Mouse (Mus musculus): ENCODE measurements around the gene Cox10. TPM values are rescaled to one million over a fixed set of nuclear protein-coding genes. Genes with fewer than 3 reads are reported as not detected.
A peak's percentile ranks its signal among the peaks of the same experiment; 100 is the strongest.

Gene Cox10
- polyA plus RNA-seq, 1 experiment = 21.6 TPM

GRCm38 (mm10) chr11:63953887-63954286 lies 125.4 kb downstream of the Cox10 start:
- Histone ChIP-seq H3K27me3 (ENCODE audit: control insufficient read depth, insufficient read depth, insufficient read length) (no peaks in the 10 kb centered on the region), H3K79me2 (ENCODE audit: control insufficient read depth, insufficient read depth) (no peaks in the 10 kb centered on the region), H3K4me3 (ENCODE audit: insufficient read depth, poor library complexity, severe bottlenecking) (no peak overlapping the region), H3K79me3 (ENCODE audit: low read depth) (no peaks in the 10 kb centered on the region), H3K36me3 (ENCODE audit: control insufficient read depth, insufficient read depth) (no peaks in the 10 kb centered on the region), H3ac (ENCODE audit: control insufficient read depth, insufficient read length, low read depth) (no peak overlapping the region)
- TF ChIP-seq MYOD1 (IDR thresholded peaks at IDR 0.05; ENCODE audit: control insufficient read depth, insufficient read length, low read depth) = no peak
- TF ChIP-seq MAX (IDR thresholded peaks at IDR 0.05) = no peak
- TF ChIP-seq MYOG (IDR thresholded peaks at IDR 0.05; ENCODE audit: control insufficient read depth, extremely low read depth, insufficient read length) = no peak
- no peak for TF ChIP-seq CEBPB (IDR thresholded peaks at IDR 0.05; ENCODE audit: low read depth)
- no peak for TF ChIP-seq USF1 (IDR thresholded peaks at IDR 0.05; ENCODE audit: low read depth)
- no peak for TF ChIP-seq CTCF (IDR thresholded peaks at IDR 0.05; ENCODE audit: control insufficient read depth, insufficient read depth, insufficient read length)
- TF ChIP-seq FOSL1 (IDR thresholded peaks at IDR 0.05; ENCODE audit: insufficient read depth, low read length, poor library complexity, severe bottlenecking) = no peak

GRCm38 (mm10) chr11:63952743-63953191 lies 126.5 kb downstream of the Cox10 start:
- Histone ChIP-seq H3K36me3 (ENCODE audit: control insufficient read depth, insufficient read depth) (no peaks in the 10 kb centered on the region), H3K4me3 (ENCODE audit: insufficient read depth, poor library complexity, severe bottlenecking) (no peak overlapping the region), H3K79me2 (ENCODE audit: control insufficient read depth, insufficient read depth) (no peaks in the 10 kb centered on the region), H3ac (ENCODE audit: control insufficient read depth, insufficient read length, low read depth) (no peak overlapping the region), H3K27me3 (ENCODE audit: control insufficient read depth, insufficient read depth, insufficient read length) (no peaks in the 10 kb centered on the region), H3K79me3 (ENCODE audit: low read depth) (no peaks in the 10 kb centered on the region)
- no peak for TF ChIP-seq MYOD1 (IDR thresholded peaks at IDR 0.05; ENCODE audit: control insufficient read depth, insufficient read length, low read depth)

- Histone ChIP-seq H3K79me2 (ENCODE audit: control insufficient read depth, insufficient read depth) (no peaks in the 10 kb centered on the region), H3K27me3 (ENCODE audit: control insufficient read depth, insufficient read depth, insufficient read length) (no peaks in the 10 kb centered on the region), H3K79me3 (ENCODE audit: low read depth) (no peaks in the 10 kb centered on the region), H3K4me3 (ENCODE audit: insufficient read depth, poor library complexity, severe bottlenecking) (no peak overlapping the region), H3ac (ENCODE audit: control insufficient read depth, insufficient read length, low read depth) (no peak overlapping the region), H3K36me3 (ENCODE audit: control insufficient read depth, insufficient read depth) (no peaks in the 10 kb centered on the region)
- TF ChIP-seq CTCF (IDR thresholded peaks at IDR 0.05; ENCODE audit: control insufficient read depth, insufficient read depth, insufficient read length) = no peak
- TF ChIP-seq USF1 (IDR thresholded peaks at IDR 0.05; ENCODE audit: low read depth) = peak; percentile 20
Measured at GRCm38 (mm10) chr11:63951831-63952631, 127.2 kb downstream of the Cox10 start.

GRCm38 (mm10) chr11:63948371-63948770 lies 130.9 kb downstream of the Cox10 start:
- no peaks in the 10 kb centered on the region for H3K79me3 ChIP-seq (ENCODE audit: low read depth)
- H3K36me3 ChIP-seq (ENCODE audit: control insufficient read depth, insufficient read depth) = no peaks in the 10 kb centered on the region
- H3K4me3 ChIP-seq (ENCODE audit: insufficient read depth, poor library complexity, severe bottlenecking) = no peak overlapping the region
- no peaks in the 10 kb centered on the region for H3K27me3 ChIP-seq (ENCODE audit: control insufficient read depth, insufficient read depth, insufficient read length)
- no peak for TF ChIP-seq MAX (IDR thresholded peaks at IDR 0.05)
- no peaks in the 10 kb centered on the region for H3K79me2 ChIP-seq (ENCODE audit: control insufficient read depth, insufficient read depth)
- no peak overlapping the region for H3ac ChIP-seq (ENCODE audit: control insufficient read depth, insufficient read length, low read depth)

DNA sequence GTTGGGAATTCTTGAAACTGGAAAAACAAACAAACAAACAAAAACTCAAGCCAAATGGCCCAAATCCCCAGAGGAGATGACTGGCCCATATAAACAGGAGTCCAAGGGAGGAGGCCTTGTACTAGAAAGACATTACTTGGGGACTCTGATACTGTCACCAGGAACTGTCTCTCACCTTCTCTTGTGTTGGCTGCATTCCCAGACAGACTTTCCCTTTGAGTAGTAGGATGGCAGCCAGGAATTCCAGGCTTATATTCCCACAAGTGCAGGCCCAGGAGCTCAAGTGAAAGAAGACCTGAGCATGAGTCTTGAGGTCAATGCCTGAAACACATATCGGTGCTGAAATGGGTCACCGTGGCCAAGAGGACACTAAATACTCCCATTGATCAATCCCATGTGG lies 132.2 kb downstream of the Cox10 start:
- Histone ChIP-seq H3K36me3 (ENCODE audit: control insufficient read depth, insufficient read depth) (no peaks in the 10 kb centered on the region), H3ac (ENCODE audit: control insufficient read depth, insufficient read length, low read depth) (no peak overlapping the region), H3K79me3 (ENCODE audit: low read depth) (no peaks in the 10 kb centered on the region)

GRCm38 (mm10) chr11:63943947-63944346 lies 135.3 kb downstream of the Cox10 start:
- no peak overlapping the region for H3K4me3 ChIP-seq (ENCODE audit: insufficient read depth, poor library complexity, severe bottlenecking)
- H3K27me3 ChIP-seq (ENCODE audit: control insufficient read depth, insufficient read depth, insufficient read length) = no peaks in the 10 kb centered on the region
- no peak overlapping the region for H3ac ChIP-seq (ENCODE audit: control insufficient read depth, insufficient read length, low read depth)
- no peaks in the 10 kb centered on the region for H3K36me3 ChIP-seq (ENCODE audit: control insufficient read depth, insufficient read depth)
- no peaks in the 10 kb centered on the region for H3K79me2 ChIP-seq (ENCODE audit: control insufficient read depth, insufficient read depth)
- no peaks in the 10 kb centered on the region for H3K79me3 ChIP-seq (ENCODE audit: low read depth)
- TF ChIP-seq MYOG (IDR thresholded peaks at IDR 0.05; ENCODE audit: control insufficient read depth, extremely low read depth, insufficient read length) (no peak), CTCF (IDR thresholded peaks at IDR 0.05; ENCODE audit: control insufficient read depth, insufficient read depth, insufficient read length) (no peak), USF1 (IDR thresholded peaks at IDR 0.05; ENCODE audit: low read depth) (no peak), FOSL1 (IDR thresholded peaks at IDR 0.05; ENCODE audit: insufficient read depth, low read length, poor library complexity, severe bottlenecking) (no peak), MAX (IDR thresholded peaks at IDR 0.05) (no peak), MYOD1 (IDR thresholded peaks at IDR 0.05; ENCODE audit: control insufficient read depth, insufficient read length, low read depth) (no peak), CEBPB (IDR thresholded peaks at IDR 0.05; ENCODE audit: low read depth) (no peak)

More for the DNA sequence above, 132.2 kb downstream of the Cox10 start:
- H3K4me3 ChIP-seq (ENCODE audit: insufficient read depth, poor library complexity, severe bottlenecking) = no peak overlapping the region
- H3K27me3 ChIP-seq (ENCODE audit: control insufficient read depth, insufficient read depth, insufficient read length) = no peaks in the 10 kb centered on the region
- TF ChIP-seq MYOD1 (IDR thresholded peaks at IDR 0.05; ENCODE audit: control insufficient read depth, insufficient read length, low read depth) (no peak), CTCF (IDR thresholded peaks at IDR 0.05; ENCODE audit: control insufficient read depth, insufficient read depth, insufficient read length) (no peak), MAX (IDR thresholded peaks at IDR 0.05) (no peak), FOSL1 (IDR thresholded peaks at IDR 0.05; ENCODE audit: insufficient read depth, low read length, poor library complexity, severe bottlenecking) (no peak), CEBPB (IDR thresholded peaks at IDR 0.05; ENCODE audit: low read depth) (no peak), MYOG (IDR thresholded peaks at IDR 0.05; ENCODE audit: control insufficient read depth, extremely low read depth, insufficient read length) (no peak), USF1 (IDR thresholded peaks at IDR 0.05; ENCODE audit: low read depth) (no peak)
- no peaks in the 10 kb centered on the region for H3K79me2 ChIP-seq (ENCODE audit: control insufficient read depth, insufficient read depth)
